Mouse (Mus musculus): ENCODE results near the gene Med12l. TPM values are rescaled to one million over a fixed set of nuclear protein-coding genes. Genes with fewer than 3 reads are reported as not detected.

The Med12l gene
- 0.53 to 3.6 TPM (median 0.86 TPM) in 3 replicates for total RNA-seq (2017)

GRCm38 (mm10) chr3:59005271-59005995 is at the start of gene Med12l:
Med12l (plus strand) TSS chr3:59005825.
- ATAC-seq (replicated peaks; ENCODE audit: insufficient number of reproducible peaks, low FRiP score, low TSS enrichment, poor library complexity, severe bottlenecking): no peak

- no peak for ATAC-seq (replicated peaks; ENCODE audit: insufficient number of reproducible peaks, low FRiP score, low TSS enrichment, poor library complexity, severe bottlenecking)
Observed at GRCm38 (mm10) chr3:58961166-58961565, 44.5 kb upstream of the Med12l start.

GRCm38 (mm10) chr3:58977413-58977812 is 28.2 kb upstream of the Med12l start:
- ATAC-seq (replicated peaks; ENCODE audit: insufficient number of reproducible peaks, low FRiP score, low TSS enrichment, poor library complexity, severe bottlenecking): no peak

- ATAC-seq (replicated peaks; ENCODE audit: insufficient number of reproducible peaks, low FRiP score, low TSS enrichment, poor library complexity, severe bottlenecking): 0 out of 2 replicates have a peak, but pooled peaks have one; percentile 13
Observed at GRCm38 (mm10) chr3:58977906-58978622, 27.6 kb upstream of the Med12l start.

- ATAC-seq (replicated peaks; ENCODE audit: insufficient number of reproducible peaks, low FRiP score, low TSS enrichment, poor library complexity, severe bottlenecking): no peak
Observed at GRCm38 (mm10) chr3:58980579-58980978, 25.0 kb upstream of the Med12l start.

- no peak; the same call in 1 of the 2 replicates for ATAC-seq (replicated peaks; ENCODE audit: insufficient number of reproducible peaks, low FRiP score, low TSS enrichment, poor library complexity, severe bottlenecking)
Observed at GRCm38 (mm10) chr3:58982896-58983837, 22.5 kb upstream of the Med12l start.

GRCm38 (mm10) chr3:58983838-58984598 is 21.6 kb upstream of the Med12l start:
- no peak for ATAC-seq (replicated peaks; ENCODE audit: insufficient number of reproducible peaks, low FRiP score, low TSS enrichment, poor library complexity, severe bottlenecking)

- no peak for ATAC-seq (replicated peaks; ENCODE audit: insufficient number of reproducible peaks, low FRiP score, low TSS enrichment, poor library complexity, severe bottlenecking)
Observed at GRCm38 (mm10) chr3:58985816-58986215, 19.8 kb upstream of the Med12l start.

GRCm38 (mm10) chr3:58989374-58989773 is 16.3 kb upstream of the Med12l start:
- ATAC-seq (replicated peaks; ENCODE audit: insufficient number of reproducible peaks, low FRiP score, low TSS enrichment, poor library complexity, severe bottlenecking): no peak

- ATAC-seq (replicated peaks; ENCODE audit: insufficient number of reproducible peaks, low FRiP score, low TSS enrichment, poor library complexity, severe bottlenecking): no peak
Observed at GRCm38 (mm10) chr3:58990556-58990955, 15.1 kb upstream of the Med12l start.

- no peak for ATAC-seq (replicated peaks; ENCODE audit: insufficient number of reproducible peaks, low FRiP score, low TSS enrichment, poor library complexity, severe bottlenecking)
Observed at GRCm38 (mm10) chr3:58992122-58992521, 13.5 kb upstream of the Med12l start.

GRCm38 (mm10) chr3:58993619-58994018 is 12.0 kb upstream of the Med12l start:
- no peak for ATAC-seq (replicated peaks; ENCODE audit: insufficient number of reproducible peaks, low FRiP score, low TSS enrichment, poor library complexity, severe bottlenecking)

- ATAC-seq (replicated peaks; ENCODE audit: insufficient number of reproducible peaks, low FRiP score, low TSS enrichment, poor library complexity, severe bottlenecking): no peak
Observed at GRCm38 (mm10) chr3:59003756-59004155, 1.9 kb upstream of the Med12l start.

- no peak for ATAC-seq (replicated peaks; ENCODE audit: insufficient number of reproducible peaks, low FRiP score, low TSS enrichment, poor library complexity, severe bottlenecking)
Observed at GRCm38 (mm10) chr3:59005996-59006730, 538 bp downstream of the Med12l start.

GRCm38 (mm10) chr3:59006731-59007441 is 1.3 kb downstream of the Med12l start:
- no peak for ATAC-seq (replicated peaks; ENCODE audit: insufficient number of reproducible peaks, low FRiP score, low TSS enrichment, poor library complexity, severe bottlenecking)

- no peak for ATAC-seq (replicated peaks; ENCODE audit: insufficient number of reproducible peaks, low FRiP score, low TSS enrichment, poor library complexity, severe bottlenecking)
Observed at GRCm38 (mm10) chr3:59010276-59010675, 4.7 kb downstream of the Med12l start.

GRCm38 (mm10) chr3:59015698-59016412 is 10.2 kb downstream of the Med12l start:
- ATAC-seq (replicated peaks; ENCODE audit: insufficient number of reproducible peaks, low FRiP score, low TSS enrichment, poor library complexity, severe bottlenecking): no peak

All from monocyte, adult 5-6 weeks (primary cell).